Mouse (Mus musculus) MEL (cell line): ENCODE measurements around the gene Psenen. TPM values are rescaled to one million over a fixed set of nuclear protein-coding genes. Genes with fewer than 3 reads are reported as not detected.
A peak's percentile ranks its signal among the peaks of the same experiment; 100 is the strongest.

Source experiments
- DNase-seq: peaks from one replicate; pipeline ENCODE4 v3.0.0; 2011; ENCODE audit warnings: low read depth, low spot score
- H3K27ac ChIP-seq: 2 replicates; pipeline ENCODE4 v1.5.1; 2012; ENCODE audit warnings: low read depth, mild to moderate bottlenecking, control low read depth, low read length, moderate library complexity; ENCODE audit not compliant: control insufficient read depth
- H3K27me3 ChIP-seq, 2 experiments: fragments of 150-350 bp in 1 of 2; sonication (generic) in 1 of 2; 2 replicates each; pipeline ENCODE4 v1.6.1; 2012; ENCODE audit warnings: low read length in 2 of 2, mild to moderate bottlenecking in 2 of 2, improper control_type of control experiment in 1 of 2, moderate library complexity in 1 of 2; ENCODE audit not compliant: insufficient read depth in 2 of 2, control insufficient read depth in 1 of 2
- H3K36me3 ChIP-seq, 2 experiments: 2 replicates each; pipeline ENCODE4 v1.6.1; 2012 to 2014; ENCODE audit warnings: low read length in 2 of 2, improper control_type of control experiment in 1 of 2, inconsistent platforms in 1 of 2, mild to moderate bottlenecking in 1 of 2; ENCODE audit not compliant: insufficient read depth in 2 of 2, control insufficient read depth in 1 of 2
- H3K4me1 ChIP-seq, 2 experiments: fragments of 150-350 bp in 1 of 2; sonication (generic) in 1 of 2; 2 replicates each; pipeline ENCODE4 v1.6.1; 2012; ENCODE audit warnings: low read length in 2 of 2, improper control_type of control experiment in 1 of 2, mild to moderate bottlenecking in 1 of 2; ENCODE audit not compliant: insufficient read depth in 2 of 2, control insufficient read depth in 1 of 2
- H3K4me3 ChIP-seq, 2 experiments: fragments of 150-350 bp in 1 of 2; sonication (generic) in 1 of 2; 2 replicates each; pipeline ENCODE4 v1.5.1; 2012; ENCODE audit warnings: low read depth in 2 of 2, low read length in 2 of 2, mild to moderate bottlenecking in 2 of 2, moderate library complexity in 2 of 2, control low read depth in 1 of 2, improper control_type of control experiment in 1 of 2; ENCODE audit not compliant: control insufficient read depth in 1 of 2, insufficient read depth in 1 of 2
- H3K79me2 ChIP-seq: 2 replicates; pipeline ENCODE4 v1.6.1; 2012; ENCODE audit warnings: mild to moderate bottlenecking, low read length, moderate library complexity; ENCODE audit not compliant: control insufficient read depth, poor library complexity, insufficient read depth
- H3K9ac ChIP-seq: 2 replicates; pipeline ENCODE4 v1.6.1; 2012; ENCODE audit warnings: low read depth, mild to moderate bottlenecking, control low read depth, low read length, moderate library complexity; ENCODE audit not compliant: control insufficient read depth, poor library complexity, severe bottlenecking
- H3K9me3 ChIP-seq: fragments of 150-350 bp; sonication (generic); replicated peaks from 2 replicates; pipeline ENCODE4 v1.6.1; 2012; ENCODE audit warnings: mild to moderate bottlenecking, low read length, improper control_type of control experiment, moderate library complexity; ENCODE audit not compliant: insufficient read depth
- CHD1 ChIP-seq: IDR thresholded peaks from 2 replicates; pipeline ENCODE4 v1.6.1; 2012; ENCODE audit warnings: low read depth, mild to moderate bottlenecking, inconsistent platforms, low read length, improper control_type of control experiment
- CTCF ChIP-seq, 3 experiments: IDR thresholded peaks in 2 of 3; conservative IDR thresholded peaks in 1 of 3; 2 replicates each; pipeline ENCODE4 v1.5.1; 2011 to 2012; ENCODE audit warnings: low read length in 3 of 3, low read depth in 2 of 3, mild to moderate bottlenecking in 2 of 3, improper control_type of control experiment in 1 of 3, inconsistent platforms in 1 of 3, mixed read lengths in 1 of 3, moderate library complexity in 1 of 3; ENCODE audit not compliant: control insufficient read depth in 1 of 3, insufficient read depth in 1 of 3, poor library complexity in 1 of 3, severe bottlenecking in 1 of 3
- E2F4 ChIP-seq: IDR thresholded peaks from 2 replicates; pipeline ENCODE4 v1.6.1; 2011; ENCODE audit warnings: low read depth, low read length, improper control_type of control experiment, borderline replicate concordance
- ELF1 ChIP-seq: IDR thresholded peaks from 2 replicates; pipeline ENCODE4 v1.6.1; 2014; ENCODE audit warnings: low read depth, mild to moderate bottlenecking, inconsistent platforms, low read length, improper control_type of control experiment, moderate library complexity
- EP300 ChIP-seq, 2 experiments: IDR thresholded peaks; 2 replicates each; pipeline ENCODE4 v1.6.1; 2011; ENCODE audit warnings: improper control_type of control experiment in 2 of 2, low read length in 2 of 2, low read depth in 1 of 2, mild to moderate bottlenecking in 1 of 2
- ETS1 ChIP-seq: IDR thresholded peaks from 2 replicates; pipeline ENCODE4 v1.6.1; 2012; ENCODE audit warnings: low read depth, mild to moderate bottlenecking, inconsistent platforms, low read length, improper control_type of control experiment, moderate library complexity
- GABPA ChIP-seq: IDR thresholded peaks from 2 replicates; pipeline ENCODE4 v1.6.1; 2012; ENCODE audit warnings: low read depth, mild to moderate bottlenecking, inconsistent platforms, low read length, improper control_type of control experiment, moderate library complexity
- JUND ChIP-seq: IDR thresholded peaks from 2 replicates; pipeline ENCODE4 v1.6.1; 2011; ENCODE audit warnings: low read depth, mild to moderate bottlenecking, improper control_type of control experiment, low read length
- KAT2A ChIP-seq: conservative IDR thresholded peaks from 2 replicates; pipeline ENCODE4 v1.6.1; 2012; ENCODE audit warnings: low read depth, low read length, improper control_type of control experiment, inconsistent platforms
- MAFK ChIP-seq: IDR thresholded peaks from 2 replicates; pipeline ENCODE4 v1.6.1; 2011; ENCODE audit warnings: low read depth, mild to moderate bottlenecking, low read length, improper control_type of control experiment, borderline replicate concordance
- MAZ ChIP-seq: IDR thresholded peaks from 2 replicates; pipeline ENCODE4 v1.6.1; 2012; ENCODE audit warnings: low read depth, mild to moderate bottlenecking, inconsistent platforms, low read length, improper control_type of control experiment
- MYC ChIP-seq: IDR thresholded peaks from 2 replicates; pipeline ENCODE4 v1.6.1; 2011; ENCODE audit warnings: low read depth, mild to moderate bottlenecking, low read length, improper control_type of control experiment, moderate library complexity
- NELFE ChIP-seq: IDR thresholded peaks from 2 replicates; pipeline ENCODE4 v1.6.1; 2011; ENCODE audit warnings: low read depth, low read length, improper control_type of control experiment
- NRF1 ChIP-seq: IDR thresholded peaks from 2 replicates; pipeline ENCODE4 v1.6.1; 2014; ENCODE audit warnings: low read depth, mild to moderate bottlenecking, inconsistent platforms, low read length, improper control_type of control experiment, moderate library complexity; ENCODE audit not compliant: poor library complexity, insufficient read depth, severe bottlenecking
- POLR2A ChIP-seq, 2 experiments: IDR thresholded peaks; 2 replicates each; pipeline ENCODE4 v1.6.1; 2011 to 2012; ENCODE audit warnings: low read length in 2 of 2, mild to moderate bottlenecking in 2 of 2, control low read depth in 1 of 2, improper control_type of control experiment in 1 of 2, low read depth in 1 of 2, moderate library complexity in 1 of 2; ENCODE audit not compliant: control insufficient read depth in 1 of 2, insufficient read depth in 1 of 2, poor library complexity in 1 of 2
- POLR2AphosphoS2 ChIP-seq: IDR thresholded peaks from 2 replicates; pipeline ENCODE4 v1.6.1; 2011; ENCODE audit warnings: low read length, improper control_type of control experiment
- POLR2AphosphoS5 ChIP-seq: IDR thresholded peaks from 2 replicates; pipeline ENCODE4 v1.6.1; 2012; ENCODE audit warnings: low read depth, borderline replicate concordance, mild to moderate bottlenecking, inconsistent platforms, low read length, moderate library complexity, mixed read lengths
- RCOR1 ChIP-seq: IDR thresholded peaks from 2 replicates; pipeline ENCODE4 v1.6.1; 2012; ENCODE audit warnings: low read depth, mild to moderate bottlenecking, inconsistent platforms, low read length, improper control_type of control experiment
- SIN3A ChIP-seq: IDR thresholded peaks from 2 replicates; pipeline ENCODE4 v1.6.1; 2012; ENCODE audit warnings: low read length, improper control_type of control experiment, inconsistent platforms
- TBP ChIP-seq: IDR thresholded peaks from 2 replicates; pipeline ENCODE4 v1.8.0; 2011; ENCODE audit warnings: low read depth, low read length, improper control_type of control experiment
- TCF12 ChIP-seq: IDR thresholded peaks from 2 replicates; pipeline ENCODE4 v1.6.1; 2014; ENCODE audit warnings: low read depth, mild to moderate bottlenecking, inconsistent platforms, low read length, improper control_type of control experiment, moderate library complexity
- UBTF ChIP-seq: IDR thresholded peaks from 2 replicates; pipeline ENCODE4 v1.6.1; 2012; ENCODE audit warnings: low read depth, mild to moderate bottlenecking, inconsistent platforms, low read length, improper control_type of control experiment, moderate library complexity, borderline replicate concordance; ENCODE audit not compliant: insufficient read depth
- USF1 ChIP-seq: IDR thresholded peaks from 2 replicates; pipeline ENCODE4 v1.6.1; 2014; ENCODE audit warnings: low read depth, mild to moderate bottlenecking, inconsistent platforms, low read length, improper control_type of control experiment, moderate library complexity
- USF2 ChIP-seq, 2 experiments: IDR thresholded peaks; 2 replicates each; pipeline ENCODE4 v1.6.1; 2011 to 2012; ENCODE audit warnings: improper control_type of control experiment in 2 of 2, low read length in 2 of 2, borderline replicate concordance in 1 of 2, inconsistent platforms in 1 of 2, low read depth in 1 of 2, mild to moderate bottlenecking in 1 of 2; ENCODE audit not compliant: insufficient read depth in 1 of 2
- ZC3H11A ChIP-seq: IDR thresholded peaks from 2 replicates; pipeline ENCODE4 v1.6.1; 2012; ENCODE audit warnings: low read depth, mild to moderate bottlenecking, inconsistent platforms, low read length, improper control_type of control experiment
- ZKSCAN1 ChIP-seq: IDR thresholded peaks from 2 replicates; pipeline ENCODE4 v1.6.1; 2012; ENCODE audit warnings: low read depth, mild to moderate bottlenecking, inconsistent platforms, low read length, improper control_type of control experiment, moderate library complexity
- ZMIZ1 ChIP-seq: IDR thresholded peaks from 2 replicates; pipeline ENCODE4 v1.6.1; 2012; ENCODE audit warnings: low read depth, mild to moderate bottlenecking, inconsistent platforms, low read length, improper control_type of control experiment, moderate library complexity
- ZNF384 ChIP-seq: IDR thresholded peaks from 2 replicates; pipeline ENCODE4 v1.6.1; 2012; ENCODE audit warnings: low read depth, mild to moderate bottlenecking, inconsistent platforms, low read length, improper control_type of control experiment
- polyA plus RNA-seq, 2 experiments: library from polyadenylated mRNA; stranded (reverse) in 1 of 2; unstranded in 1 of 2; fragments of >175 nt in 1 of 2; fragments of >200 nt in 1 of 2; gene quantifications; 2 replicates each; pipeline versions ENCODE4 v1.2.1 to v1.2.4; 2012; ENCODE audit warnings: low replicate concordance in 2 of 2, low read depth in 1 of 2; ENCODE audit not compliant: insufficient read length in 2 of 2, insufficient read depth in 1 of 2, missing spikeins in 1 of 2
- total RNA-seq: library from RNA; depleted of rRNA; stranded (reverse); fragments of 300-350 nt; gene quantifications from 2 replicates; pipeline ENCODE4 v1.2.3, GENCODE M21; 2012

Gene Psenen
- total and polyA plus RNA-seq, 3 experiments: 60.8 to 157 TPM; not detected in 1

DNA sequence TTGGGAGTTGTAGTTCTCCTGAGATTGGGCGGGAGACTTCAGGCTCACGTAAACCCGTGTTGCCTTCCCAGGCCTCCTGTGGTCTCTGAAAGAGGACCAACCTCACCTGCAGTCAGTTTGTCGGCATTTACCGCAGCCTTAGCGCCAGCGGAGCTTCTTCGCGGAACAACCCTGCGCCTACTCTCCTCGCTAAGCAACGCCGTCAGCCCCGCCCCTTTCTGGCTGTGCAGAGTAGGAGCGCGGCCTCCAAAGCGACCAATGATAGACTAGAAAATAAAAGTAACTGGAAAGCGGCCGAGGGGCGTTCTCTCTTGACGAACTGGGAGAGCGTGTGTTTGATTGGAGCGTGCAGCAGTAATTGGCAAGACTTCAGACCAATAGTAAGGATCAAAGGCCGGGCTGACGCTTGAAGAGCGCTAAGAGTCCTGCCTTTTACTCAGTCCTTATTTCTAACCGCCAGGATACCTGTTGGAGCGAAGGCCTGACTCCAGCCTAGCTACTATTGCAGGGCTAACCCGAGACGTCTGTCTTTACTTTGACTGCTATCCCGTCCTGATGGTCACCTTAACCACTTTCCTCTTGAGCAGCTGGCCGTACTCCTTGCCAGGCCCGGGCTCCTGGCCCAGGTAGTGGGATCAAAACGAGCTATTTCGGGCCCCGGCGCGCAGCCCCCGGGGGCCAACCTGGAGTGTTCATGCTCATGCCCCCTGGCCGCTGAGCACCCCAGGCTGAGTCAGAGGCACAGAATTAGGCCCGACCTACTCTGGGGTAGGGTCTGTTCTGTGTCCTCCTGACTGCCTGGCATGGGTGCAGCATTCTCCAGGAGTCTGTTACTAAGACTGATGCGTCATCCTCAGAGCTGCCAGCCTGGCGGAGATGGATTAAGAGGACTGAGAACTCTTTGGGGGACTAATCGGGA, 11.1 kb downstream of the Psenen start, which contains the start of the genes Hspb6 and Proser3 (continued):
- TF ChIP-seq E2F4: peak; percentile 9; the same call in 1 of the 2 replicates
- TF ChIP-seq KAT2A: no peak
- TF ChIP-seq TCF12: peak; percentile 40
- TF ChIP-seq ZC3H11A: no peak
- TF ChIP-seq ELF1: peak; percentile 15; the same call in 1 of the 2 replicates
- peak; percentile 92; the same call in 1 of the 2 replicates for TF ChIP-seq POLR2AphosphoS5
- TF ChIP-seq MAFK: no peak
- TF ChIP-seq ZNF384: no peak
- peak; percentile 97 for TF ChIP-seq TBP
- TF ChIP-seq GABPA: no peak
- peak; percentile 99 for TF ChIP-seq ZMIZ1
- TF ChIP-seq UBTF: no peak
- no peak for TF ChIP-seq NRF1
- no peak for TF ChIP-seq CTCF (IDR thresholded peaks at IDR 0.05 in 2 of 3, conservative IDR thresholded peaks at IDR 0.05 in 1 of 3; ENCODE audit: control insufficient read depth in 1 of 3, insufficient read depth in 1 of 3, low read depth in 2 of 3, low read length in 3 of 3, poor library complexity in 1 of 3, severe bottlenecking in 1 of 3)

DNA sequence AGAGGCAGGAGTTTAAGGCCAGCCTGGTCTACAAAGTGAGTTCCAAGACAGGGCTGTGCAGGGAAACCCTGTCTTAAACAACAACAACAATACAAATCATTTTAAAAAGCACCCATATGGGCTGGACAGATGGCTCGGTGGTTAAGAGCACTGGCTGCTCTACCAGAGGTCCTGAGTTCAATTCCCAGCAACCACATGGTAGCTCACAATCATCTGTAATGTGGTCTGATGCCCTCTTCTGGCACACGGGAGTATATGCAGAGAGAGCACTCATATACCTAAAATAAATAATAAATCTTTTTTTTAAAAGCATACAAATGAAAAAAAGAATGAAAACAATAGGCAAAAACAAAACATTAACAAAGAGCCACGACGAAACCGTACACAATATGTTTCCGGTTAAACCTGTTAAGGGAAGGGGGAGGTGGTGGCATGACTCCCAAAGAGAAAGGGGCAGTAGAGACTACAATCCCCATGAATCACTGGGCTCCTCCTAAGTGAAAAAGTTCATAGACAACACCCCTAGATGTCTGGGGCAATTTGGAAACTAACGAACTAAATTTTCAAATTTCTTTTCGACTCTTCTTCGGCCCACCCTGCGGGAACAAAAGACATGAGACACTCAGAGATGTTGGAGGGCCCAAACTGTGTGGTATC, 11.9 kb downstream of the Psenen start:
- Histone ChIP-seq H3K27me3 (no peaks in the 10 kb centered on the region), H3K79me2 (peaks cover 2% of the 10 kb centered on the region; the same call in 1 of the 2 replicates), H3K36me3 (peaks cover 0 to 5% of the 10 kb centered on the region in 2 experiments; a peak in 2 of 4 replicates), H3K27ac (peak overlapping the region; percentile 93), H3K9ac (peak overlapping the region; percentile 81), H3K4me3 (peak overlapping the region; percentile 48 to 71), H3K4me1 (peaks cover 0 to 5% of the 10 kb centered on the region in 2 experiments; a peak in 1 of 4 replicates), H3K9me3 (no peaks in the 10 kb centered on the region)
- DNase-seq: peak; percentile 89
- TF ChIP-seq POLR2AphosphoS2 (no peak), USF2 (IDR thresholded peaks at IDR 0.05; ENCODE audit: borderline replicate concordance in 1 of 2, insufficient read depth in 1 of 2, low read depth in 1 of 2, low read length in 2 of 2) (no peak), CTCF (IDR thresholded peaks at IDR 0.05 in 2 of 3, conservative IDR thresholded peaks at IDR 0.05 in 1 of 3; ENCODE audit: control insufficient read depth in 1 of 3, insufficient read depth in 1 of 3, low read depth in 2 of 3, low read length in 3 of 3, poor library complexity in 1 of 3, severe bottlenecking in 1 of 3) (peak in 2 of 3 experiments; percentile 25 to 45; a peak in 4 of 6 replicates), E2F4 (0 out of 2 replicates have a peak, but pooled peaks have one; percentile 41), CHD1 (no peak), ZC3H11A (no peak), RCOR1 (peak; percentile 26; the same call in 1 of the 2 replicates), NELFE (no peak), GABPA (no peak), EP300 (IDR thresholded peaks at IDR 0.05; ENCODE audit: low read depth in 1 of 2, low read length in 2 of 2) (no peak), TBP (peak; percentile 87), POLR2AphosphoS5 (no peak), MAZ (no peak), SIN3A (no peak; the same call in 1 of the 2 replicates), ETS1 (no peak), MYC (peak; percentile 89), USF1 (0 out of 2 replicates have a peak, but pooled peaks have one; percentile 20), ZNF384 (peak; percentile 36; the same call in 1 of the 2 replicates), ZKSCAN1 (no peak), KAT2A (peak; percentile 76), POLR2A (IDR thresholded peaks at IDR 0.05; ENCODE audit: control insufficient read depth in 1 of 2, insufficient read depth in 1 of 2, low read depth in 1 of 2, low read length in 2 of 2, poor library complexity in 1 of 2) (no peak), JUND (no peak)
